Mouse (Mus musculus): Measurements from ENCODE around the gene Cma2. TPM values are rescaled to one million over a fixed set of nuclear protein-coding genes. Genes with fewer than 3 reads are reported as not detected.
"Not testable (repeated sequence)": the region's sequence is repeated elsewhere in the genome, so short reads cannot be mapped to it uniquely, and the experiment has no call there.

Cma2 gene
- polyA plus RNA-seq, 1 experiment from 2014 or later = not detected

GRCm38 (mm10) chr14:56017671-56018070 is 66.9 kb downstream of the Cma2 start, which contains the start of gene Mcpt1:
Mcpt1 (plus strand) TSS chr14:56017971.
- not testable (repeated sequence) for H3K36me3 ChIP-seq (ENCODE audit: control insufficient read depth, insufficient read depth, low read length); H3K4me3 ChIP-seq (ENCODE audit: low read length); H3K27ac ChIP-seq (ENCODE audit: low read length); H3K9ac ChIP-seq (ENCODE audit: low read depth, low read length); H3K4me2 ChIP-seq (ENCODE audit: low read depth, low read length); H3K4me1 ChIP-seq (ENCODE audit: control insufficient read depth, insufficient read depth, low read length); ATAC-seq; H3K27me3 ChIP-seq (replicated peaks; ENCODE audit: control insufficient read depth, insufficient read depth, low read length); H3K9me3 ChIP-seq (ENCODE audit: control insufficient read depth, low read length)
- WGBS = 69% methylated on average over 3 of the region's 3 CpGs

GRCm38 (mm10) chr14:56019446-56019845 is 68.7 kb downstream of the Cma2 start:
- WGBS = 67% methylated on average over 1 of the region's 1 CpGs
- no peak overlapping the region for H3K4me3 ChIP-seq (ENCODE audit: low read length)

GRCm38 (mm10) chr14:56021305-56021704 is 70.5 kb downstream of the Cma2 start:
- not testable (repeated sequence) for H3K9ac ChIP-seq (ENCODE audit: low read depth, low read length); H3K4me3 ChIP-seq (ENCODE audit: low read length); H3K27ac ChIP-seq (ENCODE audit: low read length); H3K36me3 ChIP-seq (ENCODE audit: control insufficient read depth, insufficient read depth, low read length); H3K27me3 ChIP-seq (replicated peaks; ENCODE audit: control insufficient read depth, insufficient read depth, low read length); H3K4me1 ChIP-seq (ENCODE audit: control insufficient read depth, insufficient read depth, low read length); ATAC-seq; H3K4me2 ChIP-seq (ENCODE audit: low read depth, low read length); H3K9me3 ChIP-seq (ENCODE audit: control insufficient read depth, low read length)
- 65% methylated on average over 4 of the region's 4 CpGs for WGBS

More at GRCm38 (mm10) chr14:56019446-56019845, 68.7 kb downstream of the Cma2 start:
- H3K27me3 ChIP-seq (replicated peaks; ENCODE audit: control insufficient read depth, insufficient read depth, low read length) = no peaks in the 10 kb centered on the region
- no peak overlapping the region for H3K27ac ChIP-seq (ENCODE audit: low read length)
- H3K9me3 ChIP-seq (ENCODE audit: control insufficient read depth, low read length) = no peaks in the 10 kb centered on the region
- no peak for ATAC-seq
- no peaks in the 10 kb centered on the region for H3K4me1 ChIP-seq (ENCODE audit: control insufficient read depth, insufficient read depth, low read length)
- no peak overlapping the region for H3K9ac ChIP-seq (ENCODE audit: low read depth, low read length)
- H3K36me3 ChIP-seq (ENCODE audit: control insufficient read depth, insufficient read depth, low read length) = no peaks in the 10 kb centered on the region
- H3K4me2 ChIP-seq (ENCODE audit: low read depth, low read length) = no peak overlapping the region

Other genes with a start within 250 kb of the Cma2 start
- gene Tgm1, start 237.1 kb upstream of the Cma2 start, polyA plus RNA-seq (2015; fragmentation: Nextera tagmentation; extraction: Ambion mirVana) = 0.75 and 1.4 TPM in 2 replicates
- gene Rabggta, start 228.7 kb upstream of the Cma2 start, polyA plus RNA-seq (2015; fragmentation: Nextera tagmentation; extraction: Ambion mirVana) = 36.9 and 37.5 TPM in 2 replicates
- gene Dhrs1, start 205.3 kb upstream of the Cma2 start, polyA plus RNA-seq (2015; fragmentation: Nextera tagmentation; extraction: Ambion mirVana) = 151 and 173 TPM in 2 replicates
- 28.3 and 33.6 TPM in 2 replicates for gene Nop9, start 205.3 kb upstream of the Cma2 start, polyA plus RNA-seq (2015; fragmentation: Nextera tagmentation; extraction: Ambion mirVana)
- 118 and 152 TPM in 2 replicates for gene Cideb, start 192.5 kb upstream of the Cma2 start, polyA plus RNA-seq (2015; fragmentation: Nextera tagmentation; extraction: Ambion mirVana)
- 0.35 and 0.82 TPM in 2 replicates for gene Ltb4r2, start 189.6 kb upstream of the Cma2 start, polyA plus RNA-seq (2015; fragmentation: Nextera tagmentation; extraction: Ambion mirVana)
- gene Ltb4r1, start 185.0 kb upstream of the Cma2 start, polyA plus RNA-seq (2015; fragmentation: Nextera tagmentation; extraction: Ambion mirVana) = 1.0 and 1.1 TPM in 2 replicates
- gene Adcy4, start 166.9 kb upstream of the Cma2 start, polyA plus RNA-seq (2015; fragmentation: Nextera tagmentation; extraction: Ambion mirVana) = 6.5 and 6.6 TPM in 2 replicates
- gene Ripk3, start 162.1 kb upstream of the Cma2 start, polyA plus RNA-seq (2015; fragmentation: Nextera tagmentation; extraction: Ambion mirVana) = 51.2 and 55.8 TPM in 2 replicates
- gene Nfatc4, start 127.8 kb upstream of the Cma2 start, polyA plus RNA-seq (2015; fragmentation: Nextera tagmentation; extraction: Ambion mirVana) = 21.1 and 21.2 TPM in 2 replicates
- 12.6 and 13.6 TPM in 2 replicates for gene Nynrin, start 97.0 kb upstream of the Cma2 start, polyA plus RNA-seq (2015; fragmentation: Nextera tagmentation; extraction: Ambion mirVana)
- gene Cbln3, start 66.6 kb upstream of the Cma2 start, polyA plus RNA-seq (2015; fragmentation: Nextera tagmentation; extraction: Ambion mirVana) = 0.17 and 0.27 TPM in 2 replicates
- gene Khnyn, start 66.0 kb upstream of the Cma2 start, polyA plus RNA-seq (2015; fragmentation: Nextera tagmentation; extraction: Ambion mirVana) = 12.5 and 13.6 TPM in 2 replicates
- 85.2 and 89.2 TPM in 2 replicates for gene Sdr39u1, start 50.7 kb upstream of the Cma2 start, polyA plus RNA-seq (2015; fragmentation: Nextera tagmentation; extraction: Ambion mirVana)
- gene Cma1, start 6.3 kb upstream of the Cma2 start, polyA plus RNA-seq (2015; fragmentation: Nextera tagmentation; extraction: Ambion mirVana) = 4.1 and 5.7 TPM in 2 replicates
- gene Mcpt1, start 67.0 kb downstream of the Cma2 start, polyA plus RNA-seq (2015; fragmentation: Nextera tagmentation; extraction: Ambion mirVana) = 0.27 and 0.48 TPM in 2 replicates
- not detected in 2 replicates for gene Mcpt9, start 79.5 kb downstream of the Cma2 start, polyA plus RNA-seq (2015; fragmentation: Nextera tagmentation; extraction: Ambion mirVana)
- gene Mcpt2, start 91.1 kb downstream of the Cma2 start, polyA plus RNA-seq (2015; fragmentation: Nextera tagmentation; extraction: Ambion mirVana) = 0.37 and 0.55 TPM in 2 replicates
- gene Mcpt4, start 111.3 kb downstream of the Cma2 start, polyA plus RNA-seq (2015; fragmentation: Nextera tagmentation; extraction: Ambion mirVana) = 0.55 and 0.69 TPM in 2 replicates
- 0.65 and 0.83 TPM in 2 replicates for gene Mcpt8, start 134.3 kb downstream of the Cma2 start, polyA plus RNA-seq (2015; fragmentation: Nextera tagmentation; extraction: Ambion mirVana)
- 0.20 and 0.76 TPM in 2 replicates for gene Ctsg, start 151.6 kb downstream of the Cma2 start, polyA plus RNA-seq (2015; fragmentation: Nextera tagmentation; extraction: Ambion mirVana)
- not detected in 2 replicates for gene Gzme, start 169.6 kb downstream of the Cma2 start, polyA plus RNA-seq (2015; fragmentation: Nextera tagmentation; extraction: Ambion mirVana)
- gene Gzmd, start 181.6 kb downstream of the Cma2 start, polyA plus RNA-seq (2015; fragmentation: Nextera tagmentation; extraction: Ambion mirVana) = not detected in 2 replicates
- not detected in 2 replicates for gene Gzmg, start 208.6 kb downstream of the Cma2 start, polyA plus RNA-seq (2015; fragmentation: Nextera tagmentation; extraction: Ambion mirVana)
- gene Gzmn, start 223.6 kb downstream of the Cma2 start, polyA plus RNA-seq (2015; fragmentation: Nextera tagmentation; extraction: Ambion mirVana) = not detected in 2 replicates

Data from intestine, embryonic 16.5 days (tissue).